Mouse (Mus musculus) olfactory bulb, adult 2 months (tissue): ENCODE results near the gene Scin. TPM values are rescaled to one million over a fixed set of nuclear protein-coding genes. Genes with fewer than 3 reads are reported as not detected.

Experiments used
- H3K27ac ChIP-seq: fragments of 200-500 bp; 2 replicates; pipeline ENCODE4 v1.5.1; 2012; ENCODE audit warnings: low read depth, low read length; ENCODE audit not compliant: insufficient read depth
- H3K4me1 ChIP-seq: fragments of 200-500 bp; 2 replicates; pipeline ENCODE4 v1.6.1; 2012; ENCODE audit warnings: low read length; ENCODE audit not compliant: control insufficient read depth, insufficient read depth
- H3K4me3 ChIP-seq: fragments of 200-500 bp; 2 replicates; pipeline ENCODE4 v1.5.1; 2012; ENCODE audit warnings: mild to moderate bottlenecking, low read depth, low read length, moderate library complexity; ENCODE audit not compliant: insufficient read depth
- CTCF ChIP-seq: fragments of 200-500 bp; IDR thresholded peaks from 2 replicates; pipeline ENCODE4 v1.5.1; 2012; ENCODE audit warnings: low read depth, mild to moderate bottlenecking, low read length, moderate library complexity; ENCODE audit not compliant: insufficient read depth
- POLR2A ChIP-seq: fragments of 200-500 bp; IDR thresholded peaks from 2 replicates; pipeline ENCODE4 v1.6.1; 2012; ENCODE audit warnings: mild to moderate bottlenecking, low read depth, low read length, moderate library complexity; ENCODE audit not compliant: insufficient read depth
- WGBS: fragments of 180-500 bp; shearing (Covaris S2); methylation state at CpG from one replicate; pipeline ENCODE4 v1.1.7; 2018; 5-methylcytosine and 5-hydroxymethylcytosine counted together
- polyA plus RNA-seq: library from polyadenylated mRNA; stranded (reverse); fragments of >200 nt; gene quantifications from 2 replicates; pipeline ENCODE4 v1.2.4, GENCODE M21; 2012; ENCODE audit warnings: low replicate concordance; ENCODE audit not compliant: missing spikeins, insufficient read depth, insufficient read length

The Scin gene
- polyA plus RNA-seq, 1 experiment, result not detected

DNA sequence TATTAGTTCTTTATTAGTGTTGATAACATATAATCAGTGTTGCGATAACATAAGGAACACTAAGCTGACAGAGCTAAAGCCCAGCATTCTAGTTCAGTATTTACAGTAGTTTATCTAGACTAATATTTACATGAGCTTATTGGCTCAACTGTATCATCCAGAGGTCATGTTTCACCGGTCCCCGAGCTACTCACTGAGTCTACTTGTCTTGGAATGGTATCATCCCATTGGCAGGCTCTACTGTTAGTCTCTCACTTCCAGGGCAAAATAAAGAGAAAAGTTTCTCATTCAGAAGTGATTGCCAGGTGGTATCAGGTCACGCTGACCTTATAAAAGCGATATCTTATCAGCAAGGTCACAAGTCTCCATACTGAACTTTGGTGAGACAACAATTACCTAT is 37.0 kb downstream of the Scin start:
- H3K4me1 ChIP-seq, result no peaks in the 10 kb centered on the region
- no peak for TF ChIP-seq CTCF
- TF ChIP-seq POLR2A, result no peak
- WGBS, result 95% methylated on average over 5 of the region's 5 CpGs
- no peak overlapping the region for H3K27ac ChIP-seq
- H3K4me3 ChIP-seq, result no peak overlapping the region

DNA sequence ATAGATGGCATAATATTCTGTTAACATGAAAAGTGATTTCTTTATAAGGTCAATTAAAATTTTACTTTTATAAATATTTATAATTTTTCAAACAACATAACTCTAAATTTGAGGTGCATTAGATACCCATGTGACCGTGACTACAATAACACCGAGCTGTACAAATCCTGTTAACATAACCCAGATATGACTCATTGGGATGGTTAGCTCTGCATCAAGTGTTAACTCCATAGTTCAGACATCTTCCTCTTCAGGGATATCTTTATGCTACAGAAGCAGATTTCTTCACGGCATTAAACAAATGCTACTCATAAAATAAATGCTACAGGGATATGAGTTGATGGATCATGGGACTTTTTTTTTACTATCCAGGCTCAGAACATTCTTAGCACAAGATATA is 37.6 kb downstream of the Scin start:
- Histone ChIP-seq H3K4me3 (no peak overlapping the region), H3K27ac (no peak overlapping the region), H3K4me1 (no peaks in the 10 kb centered on the region)
- WGBS, result 89% methylated on average over 3 of the region's 3 CpGs
- no peak for TF ChIP-seq POLR2A
- no peak for TF ChIP-seq CTCF

DNA sequence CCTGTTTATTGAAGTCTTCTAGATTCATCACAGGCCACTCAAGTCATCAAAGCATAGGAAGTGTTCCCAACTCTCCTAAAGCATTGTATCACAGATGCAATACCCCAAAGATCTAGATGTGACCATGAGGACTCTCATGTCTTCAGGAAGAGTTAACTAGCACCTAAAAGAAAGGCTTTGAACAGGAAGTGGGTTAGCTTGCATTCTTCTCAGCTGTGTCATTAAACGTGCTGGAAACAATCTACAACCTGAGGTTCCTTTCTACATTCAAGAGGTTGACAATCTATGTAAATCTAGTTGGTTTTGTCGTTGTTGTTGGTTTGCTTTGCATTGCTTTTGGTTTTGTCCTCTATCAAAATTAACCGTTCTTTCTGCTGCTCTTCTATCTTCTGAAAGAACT is 44.0 kb downstream of the Scin start:
- WGBS, result 81% methylated on average over 3 of the region's 3 CpGs
- no peaks in the 10 kb centered on the region for H3K4me1 ChIP-seq
- no peak for TF ChIP-seq CTCF
- TF ChIP-seq POLR2A, result no peak
- no peak overlapping the region for H3K27ac ChIP-seq
- H3K4me3 ChIP-seq, result no peak overlapping the region

DNA sequence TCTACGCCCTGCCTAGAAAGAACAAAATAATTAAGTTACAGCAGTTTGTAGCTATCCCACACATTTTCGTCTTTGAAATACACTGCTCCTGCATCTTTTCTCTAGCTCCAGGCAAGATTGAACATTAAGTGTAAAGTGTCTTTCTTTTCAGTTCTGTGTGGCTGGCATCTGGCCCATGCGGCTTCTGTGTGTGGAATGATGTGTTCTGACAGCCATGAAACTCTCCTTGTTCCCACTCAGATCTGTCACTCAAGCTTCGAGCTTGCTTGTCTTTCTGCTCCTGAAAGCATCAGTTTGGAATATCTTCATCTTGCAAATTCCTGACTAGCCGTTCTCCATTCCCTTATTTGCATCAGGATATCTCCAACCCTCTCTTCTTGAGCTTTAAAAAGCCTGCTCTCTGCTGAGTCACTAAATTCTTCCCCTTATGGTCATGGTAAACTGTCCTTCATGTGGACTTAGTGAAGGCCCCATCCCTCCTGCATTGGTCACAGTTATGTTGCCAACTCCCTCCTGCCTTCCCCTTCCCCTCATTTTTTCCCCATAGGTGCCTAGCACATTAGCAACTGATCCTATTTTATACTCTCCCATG is 48.2 kb downstream of the Scin start:
- WGBS, result 57% methylated on average over 5 of the region's 5 CpGs
- no peaks in the 10 kb centered on the region for H3K4me1 ChIP-seq
- no peak overlapping the region for H3K4me3 ChIP-seq
- H3K27ac ChIP-seq, result no peak overlapping the region
- TF ChIP-seq CTCF (no peak), POLR2A (no peak)

DNA sequence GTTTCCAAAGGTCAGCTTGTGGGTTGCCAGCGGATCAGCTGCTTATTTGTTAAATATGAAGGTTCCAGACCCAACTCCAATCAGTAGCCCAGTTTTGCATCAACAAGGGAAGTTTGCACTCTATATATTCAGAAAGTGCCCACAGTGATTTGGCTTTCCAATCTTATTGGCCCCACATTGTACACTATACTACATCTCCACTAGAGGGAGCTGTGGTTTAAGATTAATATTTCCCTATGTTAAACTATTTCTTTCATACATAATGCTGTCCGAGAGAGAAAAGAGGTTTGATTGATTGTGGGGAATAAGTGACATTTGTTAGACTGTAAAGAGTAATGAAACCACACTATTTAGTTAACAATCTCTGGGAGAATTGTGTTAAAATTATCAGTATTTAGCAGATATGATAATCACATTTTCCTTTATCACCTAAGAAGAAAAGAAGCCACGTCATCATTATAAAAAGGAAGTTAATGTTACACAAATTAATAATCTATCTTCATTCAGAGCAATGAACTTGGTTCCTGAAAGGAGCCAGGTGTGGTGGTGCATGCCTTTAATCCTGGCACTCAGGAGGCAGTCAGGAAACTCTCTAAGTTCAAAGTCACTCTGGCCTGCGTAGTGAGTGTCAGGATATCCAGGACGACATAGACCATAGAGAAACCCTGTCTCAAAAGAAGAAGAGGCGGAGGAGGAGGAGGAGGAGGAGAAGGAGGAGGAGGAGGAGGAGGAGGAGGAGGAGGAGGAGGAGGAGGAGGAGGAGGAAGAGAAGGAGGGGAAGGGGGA is 51.4 kb downstream of the Scin start:
- no peak for TF ChIP-seq POLR2A
- TF ChIP-seq CTCF, result no peak
- Histone ChIP-seq H3K4me3 (no peak overlapping the region), H3K4me1 (no peaks in the 10 kb centered on the region), H3K27ac (no peak overlapping the region)
- WGBS, result 50% methylated on average over 6 of the region's 6 CpGs

DNA sequence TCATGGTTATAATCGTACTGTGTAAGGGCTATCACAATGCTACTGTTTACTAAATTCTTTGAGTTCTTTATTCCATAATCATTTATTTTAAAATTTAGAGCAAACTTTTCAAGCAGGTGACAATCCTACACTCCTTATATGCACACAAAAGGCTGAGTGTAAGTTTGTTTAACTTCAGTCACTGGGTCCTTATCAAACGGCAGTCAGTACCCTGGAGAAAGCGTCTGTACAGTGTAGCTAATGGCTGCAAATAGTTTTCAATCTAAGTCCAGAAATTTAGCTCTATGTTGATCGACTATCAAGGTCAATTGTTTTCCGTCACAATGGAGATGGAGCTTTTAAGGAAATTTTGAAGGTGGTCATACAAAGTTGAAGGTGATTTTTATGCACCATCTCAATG is 52.0 kb downstream of the Scin start:
- no peak overlapping the region for H3K27ac ChIP-seq
- no peaks in the 10 kb centered on the region for H3K4me1 ChIP-seq
- 79% methylated on average over 5 of the region's 5 CpGs for WGBS
- H3K4me3 ChIP-seq, result no peak overlapping the region
- no peak for TF ChIP-seq POLR2A

DNA sequence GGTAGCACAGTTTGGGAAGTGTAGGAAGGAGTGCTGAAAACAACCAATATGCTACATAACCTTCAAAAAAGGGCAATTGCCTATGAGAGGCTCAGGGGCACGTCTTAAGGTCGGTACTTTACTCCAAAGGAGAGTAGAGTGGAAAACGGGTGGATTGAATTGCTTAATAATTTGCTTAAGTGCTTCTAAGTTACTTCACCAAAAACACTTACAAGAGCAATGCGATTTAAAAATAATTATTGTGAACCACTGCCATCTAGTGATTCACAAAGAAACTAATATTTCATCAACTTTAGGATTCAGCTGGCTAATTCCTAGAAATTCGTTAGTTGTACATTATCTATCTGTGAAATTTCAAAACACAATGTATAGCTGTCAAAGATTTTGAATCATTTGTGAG is 60.4 kb downstream of the Scin start:
- WGBS, result 33% methylated on average over 5 of the region's 5 CpGs
- Histone ChIP-seq H3K27ac (no peak overlapping the region), H3K4me3 (no peak overlapping the region), H3K4me1 (no peaks in the 10 kb centered on the region)
- TF ChIP-seq CTCF (no peak), POLR2A (no peak)

DNA sequence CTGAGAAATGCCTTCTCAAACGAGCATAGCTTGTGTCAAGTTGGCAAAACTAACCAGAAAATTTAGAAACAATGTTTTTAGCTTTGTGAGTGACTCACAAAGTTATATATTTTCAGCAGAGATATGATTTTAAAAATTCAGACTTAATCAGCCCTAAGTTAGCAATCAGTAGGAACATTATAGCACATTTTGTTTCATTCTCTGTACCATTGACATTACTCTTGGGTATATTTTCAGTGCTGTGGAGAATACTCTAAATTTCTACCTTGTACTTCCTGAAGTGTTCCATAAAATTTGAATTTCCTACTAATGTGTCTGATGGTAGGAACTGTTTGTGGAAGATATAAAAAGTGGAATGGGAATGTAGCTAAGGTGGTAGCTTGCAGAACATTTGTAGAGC is 87.0 kb downstream of the Scin start:
- H3K4me3 ChIP-seq, result no peak overlapping the region
- TF ChIP-seq POLR2A, result no peak
- TF ChIP-seq CTCF, result no peak
- no peak overlapping the region for H3K27ac ChIP-seq
- 78% methylated on average over 1 of the region's 1 CpGs for WGBS
- no peaks in the 10 kb centered on the region for H3K4me1 ChIP-seq

DNA sequence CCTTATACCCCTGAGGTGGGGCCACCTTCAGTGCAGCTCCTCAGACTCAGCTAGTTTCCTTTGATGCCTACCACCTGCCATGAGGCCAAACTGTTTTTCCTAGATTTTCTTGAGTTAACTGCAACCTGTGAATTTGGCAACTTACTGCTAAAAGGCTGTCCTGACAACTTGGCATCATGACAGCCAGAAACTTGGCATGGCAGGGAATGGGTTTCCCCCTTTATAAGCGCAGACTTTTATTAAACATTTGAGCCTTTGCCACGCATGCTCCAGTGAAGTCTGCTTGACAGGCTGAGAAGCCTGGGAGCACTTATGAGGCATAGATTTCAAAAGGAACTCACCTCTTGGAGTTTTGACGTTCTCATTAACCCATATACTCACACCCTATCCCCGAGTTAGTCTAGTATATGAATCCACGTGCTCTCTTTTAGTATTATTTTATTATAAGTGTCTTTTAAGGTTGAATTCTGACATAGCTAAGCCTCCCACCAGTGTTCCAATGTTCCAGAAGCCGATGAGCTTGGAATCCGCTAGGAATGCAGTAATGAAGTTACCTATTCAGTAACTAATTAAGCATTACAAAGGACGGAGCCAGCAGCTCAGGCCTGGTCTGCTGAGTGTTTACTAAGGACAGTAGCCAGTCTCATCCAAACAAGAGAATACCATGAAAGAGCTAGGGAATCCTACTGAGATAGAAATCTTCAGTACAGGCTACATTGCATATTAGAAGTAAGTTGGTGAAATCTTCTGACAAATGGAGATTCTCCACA is 90.0 kb downstream of the Scin start:
- Histone ChIP-seq H3K4me3 (no peak overlapping the region), H3K27ac (no peak overlapping the region), H3K4me1 (no peaks in the 10 kb centered on the region)
- TF ChIP-seq POLR2A (no peak), CTCF (no peak)
- 80% methylated on average over 8 of the region's 8 CpGs for WGBS
